Mouse (Mus musculus): ENCODE results near the gene Rubcn. TPM values are rescaled to one million over a fixed set of nuclear protein-coding genes. Genes with fewer than 3 reads are reported as not detected.

The Rubcn gene
- polyA plus RNA-seq, 1 experiment from 2014 or later, result 18.1 TPM

- DNase-seq (ENCODE audit: low spot score), result no peak
- Histone ChIP-seq H3K27me3 (ENCODE audit: control insufficient read depth, insufficient read depth, low read length) (no peaks in the 10 kb centered on the region), H3K27ac (ENCODE audit: low read depth, low read length) (no peak overlapping the region), H3K4me2 (ENCODE audit: low read depth) (no peak overlapping the region), H3K4me1 (ENCODE audit: control insufficient read depth, insufficient read depth, low read length) (no peaks in the 10 kb centered on the region), H3K9me3 (ENCODE audit: control insufficient read depth, low read length) (no peaks in the 10 kb centered on the region), H3K9ac (ENCODE audit: low read length) (no peak overlapping the region), H3K36me3 (ENCODE audit: control insufficient read depth, insufficient read depth, low read length) (peaks cover 3% of the 10 kb centered on the region), H3K4me3 (ENCODE audit: low read depth, low read length) (no peak overlapping the region)
- WGBS, result 82% methylated on average over 11 of the region's 11 CpGs
- no peak for ATAC-seq (ENCODE audit: insufficient read depth, low FRiP score, low TSS enrichment)
These were observed 48.5 kb downstream of the Rubcn start for GRCm38 (mm10) chr16:32829104-32829503.

- 94% methylated on average over 11 of the region's 11 CpGs for WGBS
- Histone ChIP-seq H3K9me3 (ENCODE audit: control insufficient read depth, low read length) (no peaks in the 10 kb centered on the region), H3K36me3 (ENCODE audit: control insufficient read depth, insufficient read depth, low read length) (peaks cover 7% of the 10 kb centered on the region), H3K4me2 (ENCODE audit: low read depth) (no peak overlapping the region), H3K27ac (ENCODE audit: low read depth, low read length) (no peak overlapping the region), H3K4me1 (ENCODE audit: control insufficient read depth, insufficient read depth, low read length) (no peaks in the 10 kb centered on the region), H3K27me3 (ENCODE audit: control insufficient read depth, insufficient read depth, low read length) (no peaks in the 10 kb centered on the region), H3K9ac (ENCODE audit: low read length) (no peak overlapping the region), H3K4me3 (ENCODE audit: low read depth, low read length) (no peak overlapping the region)
- ATAC-seq (ENCODE audit: insufficient read depth, low FRiP score, low TSS enrichment), result no peak
- no peak for DNase-seq (ENCODE audit: low spot score)
These were observed 51.0 kb downstream of the Rubcn start for GRCm38 (mm10) chr16:32826521-32826920.

- no peak for ATAC-seq (ENCODE audit: insufficient read depth, low FRiP score, low TSS enrichment)
- Histone ChIP-seq H3K27ac (ENCODE audit: low read depth, low read length) (no peak overlapping the region), H3K4me3 (ENCODE audit: low read depth, low read length) (no peak overlapping the region), H3K9me3 (ENCODE audit: control insufficient read depth, low read length) (no peaks in the 10 kb centered on the region), H3K4me2 (ENCODE audit: low read depth) (no peak overlapping the region), H3K9ac (ENCODE audit: low read length) (no peak overlapping the region), H3K27me3 (ENCODE audit: control insufficient read depth, insufficient read depth, low read length) (no peaks in the 10 kb centered on the region), H3K36me3 (ENCODE audit: control insufficient read depth, insufficient read depth, low read length) (peaks cover 7% of the 10 kb centered on the region), H3K4me1 (ENCODE audit: control insufficient read depth, insufficient read depth, low read length) (no peaks in the 10 kb centered on the region)
- no peak for DNase-seq (ENCODE audit: low spot score)
- 78% methylated on average over 12 of the region's 12 CpGs for WGBS
These were observed 52.2 kb downstream of the Rubcn start for GRCm38 (mm10) chr16:32825380-32825779.

GRCm38 (mm10) chr16:32824061-32824460, 53.5 kb downstream of the Rubcn start:
- no peaks in the 10 kb centered on the region for H3K27me3 ChIP-seq (ENCODE audit: control insufficient read depth, insufficient read depth, low read length)
- no peak overlapping the region for H3K27ac ChIP-seq (ENCODE audit: low read depth, low read length)
- peaks cover 7% of the 10 kb centered on the region for H3K36me3 ChIP-seq (ENCODE audit: control insufficient read depth, insufficient read depth, low read length)
- 92% methylated on average over 13 of the region's 13 CpGs for WGBS
- ATAC-seq (ENCODE audit: insufficient read depth, low FRiP score, low TSS enrichment) (no peak), DNase-seq (ENCODE audit: low spot score) (no peak)
- H3K4me2 ChIP-seq (ENCODE audit: low read depth), result no peak overlapping the region
- H3K4me3 ChIP-seq (ENCODE audit: low read depth, low read length), result no peak overlapping the region
- no peaks in the 10 kb centered on the region for H3K4me1 ChIP-seq (ENCODE audit: control insufficient read depth, insufficient read depth, low read length)
- no peak overlapping the region; the same call in 1 of the 2 replicates for H3K9ac ChIP-seq (ENCODE audit: low read length)
- H3K9me3 ChIP-seq (ENCODE audit: control insufficient read depth, low read length), result no peaks in the 10 kb centered on the region

- no peaks in the 10 kb centered on the region for H3K4me1 ChIP-seq (ENCODE audit: control insufficient read depth, insufficient read depth, low read length)
- ATAC-seq (ENCODE audit: insufficient read depth, low FRiP score, low TSS enrichment) (no peak), DNase-seq (ENCODE audit: low spot score) (no peak)
- no peaks in the 10 kb centered on the region for H3K9me3 ChIP-seq (ENCODE audit: control insufficient read depth, low read length)
- no peaks in the 10 kb centered on the region for H3K27me3 ChIP-seq (ENCODE audit: control insufficient read depth, insufficient read depth, low read length)
- H3K4me2 ChIP-seq (ENCODE audit: low read depth), result no peak overlapping the region
- 92% methylated on average over 8 of the region's 8 CpGs for WGBS
- no peak overlapping the region for H3K9ac ChIP-seq (ENCODE audit: low read length)
- H3K27ac ChIP-seq (ENCODE audit: low read depth, low read length), result no peak overlapping the region
- peaks cover 7% of the 10 kb centered on the region for H3K36me3 ChIP-seq (ENCODE audit: control insufficient read depth, insufficient read depth, low read length)
- H3K4me3 ChIP-seq (ENCODE audit: low read depth, low read length), result no peak overlapping the region
These were observed 54.1 kb downstream of the Rubcn start for GRCm38 (mm10) chr16:32823487-32823886.

- H3K4me3 ChIP-seq (ENCODE audit: low read depth, low read length), result no peak overlapping the region
- DNase-seq (ENCODE audit: low spot score), result no peak
- H3K27ac ChIP-seq (ENCODE audit: low read depth, low read length), result no peak overlapping the region
- H3K9ac ChIP-seq (ENCODE audit: low read length), result no peak overlapping the region
- peaks cover 7% of the 10 kb centered on the region for H3K36me3 ChIP-seq (ENCODE audit: control insufficient read depth, insufficient read depth, low read length)
- no peaks in the 10 kb centered on the region for H3K9me3 ChIP-seq (ENCODE audit: control insufficient read depth, low read length)
- no peaks in the 10 kb centered on the region for H3K27me3 ChIP-seq (ENCODE audit: control insufficient read depth, insufficient read depth, low read length)
- ATAC-seq (ENCODE audit: insufficient read depth, low FRiP score, low TSS enrichment), result no peak
- 84% methylated on average over 5 of the region's 5 CpGs for WGBS
- H3K4me2 ChIP-seq (ENCODE audit: low read depth), result no peak overlapping the region
- no peaks in the 10 kb centered on the region for H3K4me1 ChIP-seq (ENCODE audit: control insufficient read depth, insufficient read depth, low read length)
These were observed 54.7 kb downstream of the Rubcn start for GRCm38 (mm10) chr16:32822881-32823280.

GRCm38 (mm10) chr16:32822450-32822827, 55.1 kb downstream of the Rubcn start:
- Histone ChIP-seq H3K4me2 (ENCODE audit: low read depth) (no peak overlapping the region), H3K27ac (ENCODE audit: low read depth, low read length) (no peak overlapping the region), H3K4me3 (ENCODE audit: low read depth, low read length) (no peak overlapping the region), H3K9me3 (ENCODE audit: control insufficient read depth, low read length) (no peaks in the 10 kb centered on the region), H3K27me3 (ENCODE audit: control insufficient read depth, insufficient read depth, low read length) (no peaks in the 10 kb centered on the region), H3K9ac (ENCODE audit: low read length) (no peak overlapping the region), H3K36me3 (ENCODE audit: control insufficient read depth, insufficient read depth, low read length) (peaks cover 7% of the 10 kb centered on the region), H3K4me1 (ENCODE audit: control insufficient read depth, insufficient read depth, low read length) (no peaks in the 10 kb centered on the region)
- no peak for ATAC-seq (ENCODE audit: insufficient read depth, low FRiP score, low TSS enrichment)
- DNase-seq (ENCODE audit: low spot score), result no peak
- 86% methylated on average over 6 of the region's 6 CpGs for WGBS

- no peaks in the 10 kb centered on the region for H3K27me3 ChIP-seq (ENCODE audit: control insufficient read depth, insufficient read depth, low read length)
- ATAC-seq (ENCODE audit: insufficient read depth, low FRiP score, low TSS enrichment), result no peak
- WGBS, result 73% methylated on average over 10 of the region's 10 CpGs
- no peak for DNase-seq (ENCODE audit: low spot score)
- no peak overlapping the region for H3K9ac ChIP-seq (ENCODE audit: low read length)
- H3K36me3 ChIP-seq (ENCODE audit: control insufficient read depth, insufficient read depth, low read length), result peaks cover 7% of the 10 kb centered on the region
- H3K27ac ChIP-seq (ENCODE audit: low read depth, low read length), result no peak overlapping the region
- H3K9me3 ChIP-seq (ENCODE audit: control insufficient read depth, low read length), result no peaks in the 10 kb centered on the region
- no peak overlapping the region for H3K4me3 ChIP-seq (ENCODE audit: low read depth, low read length)
- no peak overlapping the region for H3K4me2 ChIP-seq (ENCODE audit: low read depth)
- H3K4me1 ChIP-seq (ENCODE audit: control insufficient read depth, insufficient read depth, low read length), result no peaks in the 10 kb centered on the region
These were observed 55.7 kb downstream of the Rubcn start for GRCm38 (mm10) chr16:32821772-32822449.

- DNase-seq (ENCODE audit: low spot score) (no peak), ATAC-seq (ENCODE audit: insufficient read depth, low FRiP score, low TSS enrichment) (no peak)
- no peaks in the 10 kb centered on the region for H3K9me3 ChIP-seq (ENCODE audit: control insufficient read depth, low read length)
- 0 out of 2 replicates have a peak, but pooled peaks cover 3% of the 10 kb centered on the region for H3K4me1 ChIP-seq (ENCODE audit: control insufficient read depth, insufficient read depth, low read length)
- no peak overlapping the region for H3K9ac ChIP-seq (ENCODE audit: low read length)
- WGBS, result 88% methylated on average over 5 of the region's 5 CpGs
- no peak overlapping the region for H3K4me2 ChIP-seq (ENCODE audit: low read depth)
- H3K4me3 ChIP-seq (ENCODE audit: low read depth, low read length), result no peak overlapping the region
- no peaks in the 10 kb centered on the region for H3K27me3 ChIP-seq (ENCODE audit: control insufficient read depth, insufficient read depth, low read length)
- H3K36me3 ChIP-seq (ENCODE audit: control insufficient read depth, insufficient read depth, low read length), result no peaks in the 10 kb centered on the region
- H3K27ac ChIP-seq (ENCODE audit: low read depth, low read length), result no peak overlapping the region
These were observed 59.1 kb downstream of the Rubcn start for GRCm38 (mm10) chr16:32818441-32818840.
